In the genomic region with DNA sequence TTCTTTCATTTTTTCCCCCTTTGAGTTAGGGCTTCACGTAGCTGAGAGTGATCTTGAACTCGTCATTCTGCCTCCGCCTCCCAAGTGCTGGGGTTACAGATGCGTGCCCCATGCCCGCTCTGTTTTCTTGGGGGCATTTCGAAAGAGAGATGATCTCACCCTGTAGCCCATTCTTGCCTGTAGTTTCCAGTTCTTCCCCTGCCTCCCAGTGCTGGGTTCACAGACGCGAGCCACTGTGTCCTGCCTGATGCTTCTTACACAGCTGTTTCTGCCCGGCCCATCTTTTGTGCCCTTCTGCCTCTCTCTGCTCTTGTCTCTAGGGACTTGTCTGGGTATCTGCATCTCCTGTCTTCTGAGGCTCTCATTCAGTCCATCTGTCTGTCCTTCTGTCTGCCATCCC, we compare ENCODE assay signal across 1 mouse cellular context.
TF ChIP-seq lines count a peak whose summit lies in the region.

No protein-coding gene starts in this region.

TF ChIP-seq in CH12.LX, 34 proteins besides CTCF, POLR2A, EP300 and RAD21 (continued from another document):
- TF ChIP-seq SMC3 (IDR thresholded peaks at IDR 0.05; ENCODE audit: low read depth, low read length) (no peak), JUND (conservative IDR thresholded peaks at IDR 0.05; ENCODE audit: low read depth, low read length) (no peak)
TF ChIP-seq in CH12.LX: peak in this region for 0.
